12 mouse cellular contexts compared by ENCODE assay signal in the genomic region with DNA sequence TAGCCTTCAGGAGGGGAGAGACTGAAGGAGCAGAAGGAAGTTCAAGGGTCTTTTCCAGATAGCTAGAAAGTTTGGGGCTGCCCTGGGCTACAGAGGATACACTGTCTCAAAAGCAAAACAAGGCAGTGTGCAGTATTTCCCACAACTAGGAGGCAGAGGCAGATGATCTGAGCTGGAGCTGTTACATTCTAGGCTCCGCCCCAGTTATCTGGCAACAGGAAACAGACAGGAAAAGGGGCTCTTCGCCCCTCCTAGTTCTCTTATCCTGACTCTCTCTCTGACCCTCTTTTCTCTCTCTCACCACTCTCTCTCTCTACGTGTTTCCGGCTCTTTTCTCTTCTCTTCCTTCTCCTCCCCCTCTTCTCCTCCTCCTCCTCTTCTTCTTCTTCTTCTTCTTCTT. TPM values are rescaled to one million over a fixed set of nuclear protein-coding genes. Genes with fewer than 3 reads are reported as not detected.
DNase-seq lines count a peak whose midpoint lies in the region; ATAC-seq and TF ChIP-seq lines count a peak whose summit lies in the region.
"Had no signal": no experiment of that assay in that cellular context is flagged by ENCODE, and none has a peak within 500 bp of the region (broad histone marks: within the 10 kb centered on the region; RNA-seq: fewer than 3 reads in every experiment).

No protein-coding gene starts in this region.

- ATAC-seq in intestine, embryonic 15.5 days: no peak
- no peak for ATAC-seq in intestine, postnatal 0 days
- no peak for ATAC-seq in embryonic facial prominence, embryonic 13.5 days (ENCODE audit: insufficient number of reproducible peaks, insufficient read depth, low FRiP score, low TSS enrichment, low read depth)
- ATAC-seq in forebrain, embryonic 11.5 days (replicated peaks; ENCODE audit: low FRiP score): no peak

- no peak overlapping the region for H3K9ac ChIP-seq in intestine, embryonic 15.5 days
- no peak overlapping the region for H3K9ac ChIP-seq in intestine, postnatal 0 days (ENCODE audit: low read depth, low read length)
- H3K9ac ChIP-seq in embryonic facial prominence, embryonic 13.5 days: peak overlapping the region; percentile 21; the same call in 1 of the 2 replicates
- H3K9ac ChIP-seq in forebrain, embryonic 11.5 days (ENCODE audit: low read length): no peak overlapping the region

- H3K9me3 ChIP-seq in intestine, embryonic 15.5 days: no peaks in the 10 kb centered on the region
- no peaks in the 10 kb centered on the region for H3K9me3 ChIP-seq in intestine, postnatal 0 days (ENCODE audit: control insufficient read depth)
- H3K9me3 ChIP-seq in E14TG2a.4 (ENCODE audit: low read length): no peaks in the 10 kb centered on the region
- no peaks in the 10 kb centered on the region for H3K9me3 ChIP-seq in embryonic facial prominence, embryonic 13.5 days
- no peaks in the 10 kb centered on the region for H3K9me3 ChIP-seq in forebrain, embryonic 11.5 days (ENCODE audit: control insufficient read depth, low read length)

- peaks cover 4% of the 10 kb centered on the region; the same call in 1 of the 2 replicates for H3K36me3 ChIP-seq in intestine, embryonic 15.5 days
- H3K36me3 ChIP-seq in intestine, postnatal 0 days (ENCODE audit: control insufficient read depth, insufficient read depth): 0 out of 2 replicates have a peak, but pooled peaks cover 9% of the 10 kb centered on the region
- peaks cover 22% of the 10 kb centered on the region for H3K36me3 ChIP-seq in E14TG2a.4 (ENCODE audit: insufficient read depth, low read length)
- peaks cover 16% of the 10 kb centered on the region for H3K36me3 ChIP-seq in embryonic facial prominence, embryonic 13.5 days
- H3K36me3 ChIP-seq in forebrain, embryonic 11.5 days (ENCODE audit: control insufficient read depth, insufficient read depth, low read length): no peaks in the 10 kb centered on the region

- no peak for TF ChIP-seq CTCF in intestine, postnatal 0 days (IDR thresholded peaks at IDR 0.05; ENCODE audit: low read depth)
- TF ChIP-seq CTCF in E14TG2a.4 (conservative IDR thresholded peaks at IDR 0.05; ENCODE audit: low read length): no peak

- H3K4me1 ChIP-seq in intestine, embryonic 15.5 days (replicated peaks): peaks cover 29% of the 10 kb centered on the region
- H3K4me1 ChIP-seq in intestine, postnatal 0 days (replicated peaks; ENCODE audit: control insufficient read depth, insufficient read depth, low read length): peaks cover 5% of the 10 kb centered on the region
- H3K4me1 ChIP-seq in E14TG2a.4 (replicated peaks; ENCODE audit: low read depth, low read length): peaks cover 75% of the 10 kb centered on the region
- peaks cover 21% of the 10 kb centered on the region for H3K4me1 ChIP-seq in embryonic facial prominence, embryonic 13.5 days
- peaks cover 24% of the 10 kb centered on the region for H3K4me1 ChIP-seq in forebrain, embryonic 11.5 days (replicated peaks; ENCODE audit: control insufficient read depth, insufficient read depth, low read length)

- 11% methylated on average over 4 of the region's 4 CpGs for WGBS in intestine, embryonic 15.5 days
- WGBS in intestine, postnatal 0 days: 18% methylated on average over 4 of the region's 4 CpGs
- WGBS in embryonic facial prominence, embryonic 13.5 days: 33% methylated on average over 4 of the region's 4 CpGs
- 63% methylated on average over 4 of the region's 4 CpGs for WGBS in forebrain, embryonic 11.5 days

- no peak overlapping the region for H3K4me3 ChIP-seq in intestine, embryonic 15.5 days (replicated peaks)
- no peak overlapping the region for H3K4me3 ChIP-seq in intestine, postnatal 0 days (ENCODE audit: low read depth, low read length)
- peak overlapping the region; percentile 45 for H3K4me3 ChIP-seq in E14TG2a.4 (replicated peaks; ENCODE audit: low read length)
- no peak overlapping the region for H3K4me3 ChIP-seq in embryonic facial prominence, embryonic 13.5 days
- no peak overlapping the region for H3K4me3 ChIP-seq in forebrain, embryonic 11.5 days (ENCODE audit: low read depth, low read length)

- H3K27ac ChIP-seq in intestine, embryonic 15.5 days: 0 out of 2 replicates have a peak overlapping the region, but pooled peaks have one; percentile 7
- no peak overlapping the region for H3K27ac ChIP-seq in intestine, postnatal 0 days (ENCODE audit: low read depth, low read length)
- H3K27ac ChIP-seq in embryonic facial prominence, embryonic 13.5 days: 0 out of 2 replicates have a peak overlapping the region, but pooled peaks have one; percentile 22
- no peak overlapping the region for H3K27ac ChIP-seq in forebrain, embryonic 11.5 days (ENCODE audit: low read depth, low read length)

- peak; percentile 47 for DNase-seq in naive thymus-derived CD4-positive, alpha-beta T cell, adult 2 months (ENCODE audit: low read depth)
- no peak for DNase-seq in cerebellum, postnatal 14 days
- DNase-seq in forebrain, embryonic 11.5 days (ENCODE audit: low spot score): no peak
- no peak for DNase-seq in adrenal gland, postnatal 25 days
- DNase-seq: cerebellum, adult 2 months had no signal

- H3K4me2 ChIP-seq in intestine, embryonic 15.5 days (replicated peaks): no peak overlapping the region
- no peak overlapping the region; the same call in 1 of the 2 replicates for H3K4me2 ChIP-seq in intestine, postnatal 0 days (replicated peaks; ENCODE audit: low read depth)
- no peak overlapping the region for H3K4me2 ChIP-seq in embryonic facial prominence, embryonic 13.5 days
- H3K4me2 ChIP-seq in forebrain, embryonic 11.5 days (ENCODE audit: low read depth, low read length, severe bottlenecking): no peak overlapping the region

- H3K27me3 ChIP-seq in intestine, embryonic 15.5 days (replicated peaks): peaks cover 32% of the 10 kb centered on the region
- peaks cover 22% of the 10 kb centered on the region for H3K27me3 ChIP-seq in intestine, postnatal 0 days (replicated peaks; ENCODE audit: control insufficient read depth, insufficient read depth, low read length)
- H3K27me3 ChIP-seq in E14TG2a.4 (ENCODE audit: insufficient read depth, low read length): 0 out of 2 replicates have a peak, but pooled peaks cover 10% of the 10 kb centered on the region
- peaks cover 49% of the 10 kb centered on the region for H3K27me3 ChIP-seq in embryonic facial prominence, embryonic 13.5 days
- H3K27me3 ChIP-seq in forebrain, embryonic 11.5 days (ENCODE audit: control insufficient read depth, insufficient read depth, low read length): peaks cover 45% of the 10 kb centered on the region

RNA-seq across cellular contexts. Expression of gene Icmt, which starts 1.1 kb away (rescaled TPM):
- polyA plus RNA-seq in intestine, embryonic 15.5 days (2015; fragmentation: Nextera tagmentation; extraction: Ambion mirVana): 17.3 and 17.6 TPM in 2 replicates
- polyA plus RNA-seq in intestine, postnatal 0 days (2015; fragmentation: Nextera tagmentation; extraction: Ambion mirVana): 12.6 and 12.9 TPM in 2 replicates
- 23.5 and 26.6 TPM in 2 replicates for polyA plus RNA-seq in embryonic facial prominence, embryonic 13.5 days (2015; fragmentation: Nextera tagmentation; extraction: Ambion mirVana)
- polyA plus RNA-seq in forebrain, embryonic 11.5 days (2014; fragmentation: Nextera tagmentation; extraction: Ambion mirVana): 22.1 and 23.6 TPM in 2 replicates
- 44.9 and 48.7 TPM in 2 replicates for total RNA-seq in adrenal gland, postnatal 25 days (2021)

RNA-seq across cellular contexts. Expression of gene Hes3, which starts 4.5 kb away (rescaled TPM):
- not detected in 2 replicates for polyA plus RNA-seq in intestine, embryonic 15.5 days (2015; fragmentation: Nextera tagmentation; extraction: Ambion mirVana)
- polyA plus RNA-seq in intestine, postnatal 0 days (2015; fragmentation: Nextera tagmentation; extraction: Ambion mirVana): not detected in 2 replicates
- not detected in 2 replicates for polyA plus RNA-seq in embryonic facial prominence, embryonic 13.5 days (2015; fragmentation: Nextera tagmentation; extraction: Ambion mirVana)
- polyA plus RNA-seq in forebrain, embryonic 11.5 days (2014; fragmentation: Nextera tagmentation; extraction: Ambion mirVana): 0.53 and 1.0 TPM in 2 replicates
- total RNA-seq in adrenal gland, postnatal 25 days (2021): not detected in 2 replicates
- total RNA-seq: hematopoietic stem cell, adult 5-6 weeks; left cerebral cortex, postnatal 10 days had no signal
- polyA plus RNA-seq: forebrain, embryonic 14.5 days had no signal

RNA-seq across cellular contexts. Expression of gene Gpr153, which starts 21.9 kb away (rescaled TPM):
- 7.3 and 8.1 TPM in 2 replicates for polyA plus RNA-seq in intestine, embryonic 15.5 days (2015; fragmentation: Nextera tagmentation; extraction: Ambion mirVana)
- polyA plus RNA-seq in intestine, postnatal 0 days (2015; fragmentation: Nextera tagmentation; extraction: Ambion mirVana): 2.9 and 3.1 TPM in 2 replicates
- 11.1 TPM in 2 replicates for polyA plus RNA-seq in embryonic facial prominence, embryonic 13.5 days (2015; fragmentation: Nextera tagmentation; extraction: Ambion mirVana)
- 6.1 and 6.6 TPM in 2 replicates for polyA plus RNA-seq in forebrain, embryonic 11.5 days (2014; fragmentation: Nextera tagmentation; extraction: Ambion mirVana)
- 3.1 and 3.6 TPM in 2 replicates for total RNA-seq in adrenal gland, postnatal 25 days (2021)
- total RNA-seq: hematopoietic stem cell, adult 5-6 weeks had no signal

RNA-seq across cellular contexts. Expression of gene Rnf207, which starts 22.9 kb away (rescaled TPM):
- 2.1 and 2.5 TPM in 2 replicates for polyA plus RNA-seq in intestine, embryonic 15.5 days (2015; fragmentation: Nextera tagmentation; extraction: Ambion mirVana)
- polyA plus RNA-seq in intestine, postnatal 0 days (2015; fragmentation: Nextera tagmentation; extraction: Ambion mirVana): 0.69 and 0.70 TPM in 2 replicates
- 0.72 and 1.3 TPM in 2 replicates for polyA plus RNA-seq in embryonic facial prominence, embryonic 13.5 days (2015; fragmentation: Nextera tagmentation; extraction: Ambion mirVana)
- 0.60 and 1.2 TPM in 2 replicates for polyA plus RNA-seq in forebrain, embryonic 11.5 days (2014; fragmentation: Nextera tagmentation; extraction: Ambion mirVana)
- 1.1 TPM in 1 of 2 replicates, not detected in the other for total RNA-seq in adrenal gland, postnatal 25 days (2021)

RNA-seq across cellular contexts. Expression of gene Rpl22, which starts 29.6 kb away (rescaled TPM):
- 371 and 424 TPM in 2 replicates for polyA plus RNA-seq in intestine, embryonic 15.5 days (2015; fragmentation: Nextera tagmentation; extraction: Ambion mirVana)
- 281 and 296 TPM in 2 replicates for polyA plus RNA-seq in intestine, postnatal 0 days (2015; fragmentation: Nextera tagmentation; extraction: Ambion mirVana)
- 447 and 449 TPM in 2 replicates for polyA plus RNA-seq in embryonic facial prominence, embryonic 13.5 days (2015; fragmentation: Nextera tagmentation; extraction: Ambion mirVana)
- polyA plus RNA-seq in forebrain, embryonic 11.5 days (2014; fragmentation: Nextera tagmentation; extraction: Ambion mirVana): 310 and 360 TPM in 2 replicates
- total RNA-seq in adrenal gland, postnatal 25 days (2021): 458 and 532 TPM in 2 replicates

Comparison
In these comparisons a context has a peak if more than half of its experiments do, and no peak if none do; other contexts are left out.
1. H3K27ac ChIP-seq: peak in intestine, embryonic 15.5 days (single experiment) and embryonic facial prominence, embryonic 13.5 days (single experiment); none in intestine, postnatal 0 days (single experiment) and forebrain, embryonic 11.5 days (single experiment).